Mouse (Mus musculus) CH12.LX (cell line): ENCODE data around the gene Mapk1ip1. TPM values are rescaled to one million over a fixed set of nuclear protein-coding genes. Genes with fewer than 3 reads are reported as not detected.

Experiments
- DNase-seq: peaks from one replicate; pipeline ENCODE4 v3.0.0-alpha.2; 2013; ENCODE audit errors: extremely low read depth
- H3K27ac ChIP-seq: 2 replicates; pipeline ENCODE4 v1.5.1; 2012; ENCODE audit warnings: low read depth, mild to moderate bottlenecking, control low read depth, moderate library complexity; ENCODE audit not compliant: insufficient read depth
- H3K27me3 ChIP-seq: replicated peaks from 2 replicates; pipeline ENCODE3; 2012; ENCODE audit warnings: inconsistent platforms
- H3K36me3 ChIP-seq, 2 experiments: replicated peaks in 1 of 2; 2 replicates each; pipeline versions ENCODE3 to v1.6.1; 2012; ENCODE audit warnings: inconsistent platforms in 1 of 2, low read length in 1 of 2, mild to moderate bottlenecking in 1 of 2, mixed read lengths in 1 of 2, moderate library complexity in 1 of 2; ENCODE audit not compliant: control insufficient read depth in 1 of 2, insufficient read depth in 1 of 2
- H3K4me1 ChIP-seq, 2 experiments: 2 replicates each; pipeline ENCODE4 v1.6.1; 2012; ENCODE audit warnings: inconsistent platforms in 1 of 2, moderate library complexity in 1 of 2; ENCODE audit not compliant: insufficient read depth in 2 of 2, control insufficient read depth in 1 of 2
- H3K4me2 ChIP-seq: 2 replicates; pipeline ENCODE4 v1.6.1; 2012; ENCODE audit warnings: low read depth, mild to moderate bottlenecking, control low read depth; ENCODE audit not compliant: poor library complexity, insufficient read depth, severe bottlenecking
- H3K4me3 ChIP-seq, 3 experiments: fragments of 150-350 bp in 1 of 3; sonication (generic) in 1 of 3; replicated peaks in 1 of 3; 2 replicates each; pipeline versions ENCODE3 to v1.5.1; 2011 to 2012; ENCODE audit warnings: low read depth in 2 of 3, low read length in 2 of 3, mild to moderate bottlenecking in 2 of 3, moderate library complexity in 2 of 3, control low read depth in 1 of 3, improper control_type of control experiment in 1 of 3, inconsistent platforms in 1 of 3, mixed read lengths in 1 of 3; ENCODE audit not compliant: poor library complexity in 1 of 3
- H3K79me2 ChIP-seq: replicated peaks from 2 replicates; pipeline ENCODE4 v1.6.1; 2012; ENCODE audit warnings: mild to moderate bottlenecking, moderate library complexity; ENCODE audit not compliant: control insufficient read depth, poor library complexity, insufficient read depth, severe bottlenecking; ENCODE audit errors: extremely low read depth
- H3K9ac ChIP-seq: 2 replicates; pipeline ENCODE4 v1.6.1; 2012; ENCODE audit warnings: low read depth, mild to moderate bottlenecking, control low read depth, moderate library complexity; ENCODE audit not compliant: insufficient read depth
- H3K9me3 ChIP-seq: replicated peaks from 2 replicates; pipeline ENCODE3; 2012; ENCODE audit warnings: low read length, inconsistent platforms, mixed read lengths
- BHLHE40 ChIP-seq: IDR thresholded peaks from 2 replicates; pipeline ENCODE4 v1.6.1; 2011; ENCODE audit warnings: mild to moderate bottlenecking, low read depth, low read length, improper control_type of control experiment
- CHD1 ChIP-seq: IDR thresholded peaks from 2 replicates; pipeline ENCODE4 v1.6.1; 2012; ENCODE audit warnings: low read depth, low read length, improper control_type of control experiment, inconsistent platforms
- CHD2 ChIP-seq: IDR thresholded peaks from 2 replicates; pipeline ENCODE4 v1.6.1; 2011; ENCODE audit warnings: low read length, improper control_type of control experiment
- CTCF ChIP-seq, 2 experiments: IDR thresholded peaks in 1 of 2; conservative IDR thresholded peaks in 1 of 2; 2 replicates each; pipeline ENCODE4 v1.5.1; 2011 to 2012; ENCODE audit warnings: low read depth in 2 of 2, low read length in 2 of 2, improper control_type of control experiment in 1 of 2, inconsistent platforms in 1 of 2, mild to moderate bottlenecking in 1 of 2, moderate library complexity in 1 of 2
- E2F4 ChIP-seq: IDR thresholded peaks from 2 replicates; pipeline ENCODE4 v1.6.1; 2011; ENCODE audit warnings: low read depth, low read length, improper control_type of control experiment; ENCODE audit not compliant: insufficient replicate concordance
- ELF1 ChIP-seq: IDR thresholded peaks from 2 replicates; pipeline ENCODE4 v1.6.1; 2014; ENCODE audit warnings: low read depth, mild to moderate bottlenecking, inconsistent platforms, low read length, improper control_type of control experiment
- EP300 ChIP-seq: IDR thresholded peaks from 2 replicates; pipeline ENCODE4 v1.6.1; 2011; ENCODE audit warnings: low read length, improper control_type of control experiment
- ETS1 ChIP-seq: conservative IDR thresholded peaks from 2 replicates; pipeline ENCODE4 v1.6.1; 2012; ENCODE audit warnings: low read depth, mild to moderate bottlenecking, inconsistent platforms, low read length, improper control_type of control experiment, moderate library complexity
- GABPA ChIP-seq: IDR thresholded peaks from 2 replicates; pipeline ENCODE4 v1.6.1; 2012; ENCODE audit warnings: low read depth, low read length, improper control_type of control experiment, inconsistent platforms; ENCODE audit not compliant: insufficient replicate concordance
- HCFC1 ChIP-seq: IDR thresholded peaks from 2 replicates; pipeline ENCODE4 v1.6.1; 2012; ENCODE audit warnings: low read depth, mild to moderate bottlenecking, inconsistent platforms, low read length, improper control_type of control experiment
- IRF4 ChIP-seq: IDR thresholded peaks from 2 replicates; pipeline ENCODE4 v1.6.1; 2014; ENCODE audit warnings: low read depth, mild to moderate bottlenecking, inconsistent platforms, low read length, improper control_type of control experiment
- JUN ChIP-seq: IDR thresholded peaks from 2 replicates; pipeline ENCODE4 v1.6.1; 2011; ENCODE audit warnings: low read depth, mild to moderate bottlenecking, low read length, improper control_type of control experiment, moderate library complexity; ENCODE audit not compliant: insufficient read depth
- JUND ChIP-seq: conservative IDR thresholded peaks from 2 replicates; pipeline ENCODE4 v1.6.1; 2011; ENCODE audit warnings: low read depth, low read length, improper control_type of control experiment
- KAT2A ChIP-seq: IDR thresholded peaks from 2 replicates; pipeline ENCODE4 v1.6.1; 2012; ENCODE audit warnings: low read length, improper control_type of control experiment, inconsistent platforms; ENCODE audit not compliant: insufficient replicate concordance
- MAFK ChIP-seq: IDR thresholded peaks from 2 replicates; pipeline ENCODE4 v1.6.1; 2011; ENCODE audit warnings: low read length, improper control_type of control experiment; ENCODE audit not compliant: insufficient replicate concordance
- MAX ChIP-seq: IDR thresholded peaks from 2 replicates; pipeline ENCODE4 v1.6.1; 2011; ENCODE audit warnings: low read length, improper control_type of control experiment
- MAZ ChIP-seq: IDR thresholded peaks from 2 replicates; pipeline ENCODE4 v1.6.1; 2012; ENCODE audit warnings: low read depth, mild to moderate bottlenecking, inconsistent platforms, low read length, improper control_type of control experiment, moderate library complexity
- MEF2A ChIP-seq: IDR thresholded peaks from 2 replicates; pipeline ENCODE4 v1.6.1; 2014; ENCODE audit warnings: low read depth, mild to moderate bottlenecking, inconsistent platforms, low read length, improper control_type of control experiment, borderline replicate concordance
- MXI1 ChIP-seq: IDR thresholded peaks from 2 replicates; pipeline ENCODE4 v1.6.1; 2011; ENCODE audit warnings: mild to moderate bottlenecking, low read depth, low read length, improper control_type of control experiment
- MYC ChIP-seq: IDR thresholded peaks from 2 replicates; pipeline ENCODE4 v1.6.1; 2011; ENCODE audit warnings: low read depth, mild to moderate bottlenecking, improper control_type of control experiment, low read length
- NELFE ChIP-seq: IDR thresholded peaks from 2 replicates; pipeline ENCODE4 v1.6.1; 2011; ENCODE audit warnings: low read depth, low read length, improper control_type of control experiment
- NRF1 ChIP-seq: IDR thresholded peaks from 2 replicates; pipeline ENCODE4 v1.6.1; 2014; ENCODE audit warnings: low read depth, mild to moderate bottlenecking, inconsistent platforms, low read length, improper control_type of control experiment, moderate library complexity
- PAX5 ChIP-seq: IDR thresholded peaks from 2 replicates; pipeline ENCODE4 v1.6.1; 2012; ENCODE audit warnings: low read length, inconsistent platforms, mixed read lengths
- POLR2A ChIP-seq: IDR thresholded peaks from 2 replicates; pipeline ENCODE4 v1.6.1; 2011; ENCODE audit warnings: low read depth, mild to moderate bottlenecking, improper control_type of control experiment, low read length
- POLR2AphosphoS2 ChIP-seq: IDR thresholded peaks from 2 replicates; pipeline ENCODE4 v1.6.1; 2011; ENCODE audit warnings: low read depth, low read length, improper control_type of control experiment
- RCOR1 ChIP-seq: conservative IDR thresholded peaks from 2 replicates; pipeline ENCODE4 v1.6.1; 2012; ENCODE audit warnings: low read depth, mild to moderate bottlenecking, inconsistent platforms, low read length, improper control_type of control experiment
- SIN3A ChIP-seq: IDR thresholded peaks from 2 replicates; pipeline ENCODE4 v1.6.1; 2012; ENCODE audit warnings: low read length, improper control_type of control experiment, inconsistent platforms
- SMC3 ChIP-seq: IDR thresholded peaks from 2 replicates; pipeline ENCODE4 v1.6.1; 2011; ENCODE audit warnings: low read depth, low read length, improper control_type of control experiment
- TBP ChIP-seq: conservative IDR thresholded peaks from 2 replicates; pipeline ENCODE4 v1.6.1; 2011; ENCODE audit warnings: low read depth, low read length, improper control_type of control experiment
- TCF12 ChIP-seq: IDR thresholded peaks from 2 replicates; pipeline ENCODE4 v1.6.1; 2014; ENCODE audit warnings: low read depth, mild to moderate bottlenecking, inconsistent platforms, low read length, improper control_type of control experiment
- UBTF ChIP-seq: IDR thresholded peaks from 2 replicates; pipeline ENCODE4 v1.6.1; 2012; ENCODE audit warnings: low read depth, mild to moderate bottlenecking, inconsistent platforms, low read length, improper control_type of control experiment, moderate library complexity
- USF1 ChIP-seq: IDR thresholded peaks from 2 replicates; pipeline ENCODE4 v1.6.1; 2014; ENCODE audit warnings: low read depth, mild to moderate bottlenecking, inconsistent platforms, low read length, improper control_type of control experiment
- USF2 ChIP-seq: conservative IDR thresholded peaks from 2 replicates; pipeline ENCODE4 v1.6.1; 2011; ENCODE audit warnings: low read depth, low read length, improper control_type of control experiment
- ZC3H11A ChIP-seq: IDR thresholded peaks from 2 replicates; pipeline ENCODE4 v1.6.1; 2012; ENCODE audit warnings: low read depth, mild to moderate bottlenecking, inconsistent platforms, low read length, improper control_type of control experiment
- ZKSCAN1 ChIP-seq: IDR thresholded peaks from 2 replicates; pipeline ENCODE4 v1.6.1; 2012; ENCODE audit warnings: low read depth, inconsistent platforms, low read length, improper control_type of control experiment, borderline replicate concordance
- ZMIZ1 ChIP-seq: IDR thresholded peaks from 2 replicates; pipeline ENCODE4 v1.6.1; 2012; ENCODE audit warnings: low read depth, mild to moderate bottlenecking, inconsistent platforms, low read length, improper control_type of control experiment
- ZNF384 ChIP-seq: IDR thresholded peaks from 2 replicates; pipeline ENCODE4 v1.6.1; 2012; ENCODE audit warnings: low read depth, low read length, improper control_type of control experiment, inconsistent platforms
- dilution Hi-C: fragments of 300-500 bp; cut with MboI; formaldehyde crosslinking; loops from 2 replicates; pipeline ENCODE4 v1.14.3; 2020; ENCODE audit warnings: low sequenced_read_pairs; ENCODE audit not compliant: extremely low pct_unique_long_range_greater_than_20kb, extremely low pct_ligation_motif_present
- in situ Hi-C: fragments of 300-500 bp; cut with MboI; formaldehyde crosslinking; loops from 3 replicates; pipeline ENCODE4 v1.14.3; 2019; ENCODE audit warnings: low sequenced_read_pairs, low pct_ligation_motif_present, low pct_unique_long_range_greater_than_20kb, mixed read lengths
- polyA plus RNA-seq: library from polyadenylated mRNA; unstranded; fragments of >175 nt; gene quantifications from 2 replicates; pipeline ENCODE4 v1.2.1, GENCODE M21; 2012; ENCODE audit warnings: low read depth; ENCODE audit not compliant: insufficient read length
- total RNA-seq, 2 experiments: library from RNA; depleted of rRNA; stranded (reverse); fragments of 300-350 nt in 1 of 2; fragments of >200 nt in 1 of 2; gene quantifications; 2 replicates each; pipeline ENCODE4 v1.2.3; 2012 to 2014

Gene Mapk1ip1
- total RNA-seq (2012; rRNA removed) (3.6 and 5.1 TPM in 2 replicates), total RNA-seq (2014; rRNA removed) (3.2 and 4.2 TPM in 2 replicates), polyA plus RNA-seq (5.2 and 6.6 TPM in 2 replicates)

- H3K4me2 ChIP-seq = peak within 1 kb of the TSS; percentile 93
- no peaks in the 10 kb centered on the region for H3K27me3 ChIP-seq
- peak within 1 kb of the TSS; percentile 82 for H3K27ac ChIP-seq
- DNase-seq = peak; percentile 93
- dilution Hi-C loops = no loop called here
- peak within 1 kb of the TSS; percentile 98 for H3K9ac ChIP-seq
- peaks cover 12 to 33% of the 10 kb centered on the region in 2 experiments for H3K4me1 ChIP-seq
- in situ Hi-C loops = loop anchor here (25.0 kb wide), 1 partner anchor 1358 kb away; no protein-coding TSS in a partner anchor
- peaks cover 7 to 34% of the 10 kb centered on the region in 2 experiments for H3K36me3 ChIP-seq
- peak within 1 kb of the TSS; percentile 77 to 100 (median 96) for H3K4me3 ChIP-seq
- H3K79me2 ChIP-seq = peaks cover 25% of the 10 kb centered on the region
- H3K9me3 ChIP-seq = no peaks in the 10 kb centered on the region
- TF ChIP-seq ZNF384 (no peak), POLR2A (peak; percentile 84), BHLHE40 (0 out of 2 replicates have a peak, but pooled peaks have one; percentile 4), NRF1 (peak; percentile 92), CTCF (conservative IDR thresholded peaks at IDR 0.05 in 1 of 2, IDR thresholded peaks at IDR 0.05 in 1 of 2; ENCODE audit: low read depth in 2 of 2, low read length in 2 of 2) (peak; percentile 76 to 80), CHD1 (no peak), ETS1 (no peak), SMC3 (0 out of 2 replicates have a peak, but pooled peaks have one; percentile 14), USF1 (no peak), MYC (no peak), CHD2 (no peak), HCFC1 (peak; percentile 86), JUND (0 out of 2 replicates have a peak, but pooled peaks have one; percentile 24), PAX5 (no peak), UBTF (0 out of 2 replicates have a peak, but pooled peaks have one; percentile 34), ZMIZ1 (0 out of 2 replicates have a peak, but pooled peaks have one; percentile 21), GABPA (no peak), RCOR1 (no peak), MAZ (peak; percentile 23; the same call in 1 of the 2 replicates), TCF12 (peak; percentile 56; the same call in 1 of the 2 replicates), MAFK (no peak), EP300 (no peak), IRF4 (peak; percentile 49), E2F4 (no peak), ZC3H11A (no peak), SIN3A (peak; percentile 62; the same call in 1 of the 2 replicates), KAT2A (peak; percentile 75; the same call in 1 of the 2 replicates), ELF1 (no peak; the same call in 1 of the 2 replicates), JUN (no peak), MAX (peak; percentile 26; the same call in 1 of the 2 replicates), NELFE (peak; percentile 67), POLR2AphosphoS2 (no peak), TBP (no peak), ZKSCAN1 (no peak), MXI1 (peak; percentile 60), USF2 (no peak), MEF2A (0 out of 2 replicates have a peak, but pooled peaks have one; percentile 7)
Measured at GRCm38 (mm10) chr7:138845544-138846391, at the start of gene Mapk1ip1, which contains the start of gene Ppp2r2d. Gene Mapk1ip1, minus strand, starts transcription at chr7:138846273. Gene Ppp2r2d, plus strand, starts transcription at chr7:138846079.
